Mouse (Mus musculus) cerebellum, adult 11-12 months (tissue): Measurements from ENCODE around the gene Prss2.
"Not testable (repeated sequence)": the region's sequence is repeated elsewhere in the genome, so short reads cannot be mapped to it uniquely, and the experiment has no call there.

Experiments
- DNase-seq: peaks from one replicate; pipeline ENCODE4 v3.0.0; 2022

Prss2 gene

GRCm38 (mm10) chr6:41557468-41557867 is 35.9 kb downstream of the Prss2 start:
- DNase-seq = no peak

- no peak for DNase-seq
Measured at GRCm38 (mm10) chr6:41558271-41558670, 36.7 kb downstream of the Prss2 start.

- no peak for DNase-seq
Measured at GRCm38 (mm10) chr6:41559331-41559730, 37.7 kb downstream of the Prss2 start.

GRCm38 (mm10) chr6:41560273-41560672 is 38.7 kb downstream of the Prss2 start:
- DNase-seq = no peak

GRCm38 (mm10) chr6:41562598-41562997 is 41.0 kb downstream of the Prss2 start:
- no peak for DNase-seq

- not testable (repeated sequence) for DNase-seq
Measured at GRCm38 (mm10) chr6:41563104-41563951, 41.7 kb downstream of the Prss2 start.

- no peak for DNase-seq
Measured at GRCm38 (mm10) chr6:41565261-41565660, 43.7 kb downstream of the Prss2 start.

GRCm38 (mm10) chr6:41566965-41567364 is 45.4 kb downstream of the Prss2 start:
- no peak for DNase-seq

- DNase-seq = no peak
Measured at GRCm38 (mm10) chr6:41569078-41569477, 47.5 kb downstream of the Prss2 start.
